Mouse (Mus musculus) embryo, embryonic 10 days (tissue): ENCODE measurements at regions not wholly inside any gene's neighbourhood (a gene's known extent, or its start where the extent isn't known, plus 50 kb on each side); places are given as distances from the start of the nearest gene placed in this dataset.

Source experiments
- DNase-seq: peaks from one replicate; pipeline ENCODE4 v3.0.0-alpha.2; 2015; ENCODE audit warnings: low spot score

DNA sequence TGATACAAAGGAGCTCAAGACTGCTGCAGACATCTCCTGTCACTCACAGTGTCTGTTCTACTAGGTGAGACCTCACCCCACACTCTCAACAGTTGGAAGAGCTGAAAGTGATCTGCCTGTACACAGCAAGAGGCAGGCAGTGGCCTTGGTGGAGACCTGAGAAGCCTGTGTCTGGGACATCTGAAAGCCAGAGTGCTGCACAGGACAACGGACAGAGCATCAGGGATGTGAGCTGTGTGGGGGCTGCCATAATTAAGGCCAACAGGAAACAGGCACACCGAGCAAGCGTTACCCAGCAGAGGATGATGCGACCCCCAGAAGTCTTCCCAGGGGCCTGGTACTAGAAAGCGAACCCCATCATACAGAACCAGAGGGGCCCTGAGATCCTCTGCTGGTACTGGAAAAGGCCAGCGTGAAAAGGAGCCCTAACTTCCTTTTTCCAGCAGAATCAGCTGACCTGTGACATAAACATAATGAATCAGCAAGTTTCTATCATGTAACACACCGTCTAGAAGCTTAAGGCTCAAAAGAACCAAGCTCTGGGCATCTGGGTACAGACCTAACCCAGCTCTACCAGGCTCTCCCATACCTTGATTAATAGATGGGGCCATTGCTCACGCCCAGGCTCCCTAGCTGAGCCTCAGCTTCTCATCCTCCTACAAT, 105.7 kb downstream of the Plxna1 start:
- no peak for DNase-seq

DNA sequence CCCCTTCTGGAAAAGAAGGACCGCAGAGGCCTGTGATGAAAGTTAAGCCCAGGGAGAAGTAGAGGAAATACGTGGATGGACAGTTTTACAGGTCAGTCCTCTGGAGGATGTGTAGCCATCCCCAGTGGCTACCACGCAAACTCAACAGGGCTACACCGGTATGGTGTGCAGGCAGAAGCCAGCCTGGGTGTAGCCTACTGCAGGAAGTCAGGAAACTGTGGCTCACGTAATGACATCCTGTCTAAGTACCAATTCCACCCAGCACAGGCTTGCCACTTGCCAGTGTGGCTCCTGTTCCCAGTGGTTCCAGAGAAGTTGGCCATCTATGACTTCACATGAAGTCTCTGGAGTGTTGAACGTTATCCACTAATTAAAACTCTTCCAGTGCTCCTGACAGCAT, 105.0 kb downstream of the Plxna1 start:
- DNase-seq = no peak

DNA sequence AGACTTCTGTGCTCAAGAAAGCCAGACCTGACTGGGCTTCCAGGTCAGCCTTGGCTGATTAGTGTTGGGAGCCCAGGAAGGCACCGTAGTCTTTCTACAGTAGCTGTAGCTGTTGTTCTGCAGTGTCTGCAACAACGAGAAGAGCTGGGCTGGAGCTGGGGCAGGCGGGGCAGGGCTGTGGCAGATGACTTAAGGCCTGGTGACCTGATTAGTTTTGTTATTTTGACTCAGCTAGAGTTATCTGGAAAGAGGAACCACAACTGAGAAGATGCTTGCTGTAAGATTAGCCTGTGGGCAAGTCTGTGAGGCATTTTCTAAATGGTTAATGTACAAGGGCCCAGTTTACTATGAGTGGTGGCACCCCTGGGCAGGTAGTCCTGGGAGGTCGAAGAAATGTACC, 104.3 kb downstream of the Plxna1 start:
- DNase-seq = no peak

DNA sequence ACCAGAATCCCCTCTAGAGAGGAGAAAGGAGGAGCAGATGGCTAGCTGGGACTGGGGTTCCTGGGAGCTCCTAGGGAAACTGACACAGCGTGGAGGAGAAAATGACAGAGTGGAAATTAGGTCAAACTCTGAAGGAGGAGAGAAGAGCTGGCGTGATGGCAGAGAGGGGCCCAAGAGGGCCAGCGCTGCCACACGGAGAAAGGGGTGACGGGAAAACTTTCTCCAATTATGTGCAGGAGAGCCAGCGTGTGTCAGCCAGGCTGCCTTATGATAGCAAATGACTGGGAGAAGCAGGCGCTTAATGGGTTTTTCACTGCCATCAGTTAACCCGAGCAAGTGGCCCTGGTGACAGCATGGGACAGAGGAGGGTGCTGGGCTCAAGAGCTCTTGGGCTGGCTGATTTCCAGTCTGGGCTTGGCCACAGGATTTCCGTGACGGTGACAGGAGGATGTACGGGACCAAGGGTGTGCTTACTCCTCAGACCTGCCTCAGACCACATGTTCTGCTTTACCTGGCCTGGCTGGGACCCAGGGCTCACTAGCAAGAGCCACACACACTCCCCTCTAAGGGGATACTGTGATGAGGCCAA, 102.9 kb downstream of the Plxna1 start:
- no peak for DNase-seq

DNA sequence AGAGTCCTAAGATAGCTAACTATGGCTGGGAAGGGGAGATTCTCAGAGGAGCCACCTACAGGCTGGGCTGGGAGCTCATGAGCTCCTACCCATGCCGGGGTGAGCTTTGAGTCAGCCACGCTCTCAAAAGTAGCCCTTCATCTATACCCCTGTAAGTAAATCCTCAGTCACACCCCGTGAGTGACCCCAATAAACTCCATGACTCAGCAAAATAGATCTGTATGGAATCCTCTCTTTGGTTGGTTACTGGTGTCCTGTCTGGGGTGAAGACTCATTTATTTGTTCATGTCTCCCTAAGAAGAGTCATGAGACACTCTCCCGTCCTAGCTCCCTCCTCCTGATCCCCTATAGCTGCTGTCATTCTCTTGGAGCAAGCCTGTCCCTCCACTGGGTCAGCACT, 99.5 kb downstream of the Plxna1 start:
- DNase-seq = no peak

DNA sequence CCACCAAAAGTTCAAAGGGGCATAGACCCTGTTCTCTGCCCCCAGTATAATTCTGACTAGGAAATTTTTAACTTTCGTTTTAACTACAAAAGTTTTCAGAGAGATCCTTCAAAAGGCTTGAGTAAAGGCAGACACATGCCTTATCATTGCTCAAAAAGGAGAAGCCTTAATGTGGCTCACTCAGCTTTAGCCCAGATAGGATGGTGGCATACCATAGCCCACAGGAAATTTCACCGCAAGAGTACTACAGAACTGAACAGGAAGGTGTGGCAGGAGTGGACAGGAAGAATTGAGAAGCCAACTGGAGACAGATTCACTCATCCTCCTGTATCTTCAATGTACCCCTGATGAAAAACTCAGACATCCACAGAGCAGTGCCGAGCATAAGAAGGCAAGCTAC, 97.1 kb downstream of the Plxna1 start:
- DNase-seq = no peak
